Mouse (Mus musculus) liver, embryonic 14.5 days (tissue): ENCODE measurements around the gene Acly. TPM values are rescaled to one million over a fixed set of nuclear protein-coding genes. Genes with fewer than 3 reads are reported as not detected.

Experiments used
- ATAC-seq: fragments of 200-750 bp; cut with Nextera tagmentation; 2 replicates; pipeline ENCODE4 v1.8.0; 2017; ENCODE audit warnings: moderate number of reproducible peaks, mild to moderate bottlenecking, moderate library complexity; ENCODE audit not compliant: insufficient read depth
- DNase-seq, 3 experiments: peaks; one replicate each; pipeline ENCODE4 v3.0.0-alpha.2; 2012 to 2013; ENCODE audit warnings: low read depth in 3 of 3, low spot score in 3 of 3
- H3K27ac ChIP-seq: fragments of 300-500 bp; sonication (generic); 2 replicates; pipeline ENCODE4 v1.5.1; 2014; ENCODE audit warnings: moderate library complexity, mild to moderate bottlenecking, control low read depth, inconsistent platforms
- H3K27me3 ChIP-seq: fragments of 300-500 bp; sonication (generic); 2 replicates; pipeline ENCODE4 v1.6.1; 2014; ENCODE audit warnings: mild to moderate bottlenecking, low read length, moderate library complexity; ENCODE audit not compliant: control insufficient read depth, insufficient read depth
- H3K36me3 ChIP-seq: fragments of 300-500 bp; sonication (generic); replicated peaks from 2 replicates; pipeline ENCODE4 v1.6.1; 2014; ENCODE audit warnings: low read depth; ENCODE audit not compliant: control insufficient read depth, insufficient read depth
- H3K4me1 ChIP-seq, 2 experiments: fragments of 200-500 bp in 1 of 2; fragments of 300-500 bp in 1 of 2; sonication (generic) in 1 of 2; replicated peaks; 2 replicates each; pipeline ENCODE4 v1.6.1; 2012 to 2014; ENCODE audit warnings: antibody characterized with exemption in 1 of 2, inconsistent platforms in 1 of 2, low read length in 1 of 2; ENCODE audit not compliant: control insufficient read depth in 2 of 2, insufficient read depth in 2 of 2
- H3K4me2 ChIP-seq: fragments of 300-500 bp; sonication (generic); 2 replicates; pipeline ENCODE4 v1.6.1; 2014; ENCODE audit warnings: low read depth, mild to moderate bottlenecking, control low read depth, moderate library complexity
- H3K4me3 ChIP-seq, 2 experiments: fragments of 200-500 bp in 1 of 2; fragments of 300-500 bp in 1 of 2; sonication (generic) in 1 of 2; 2 replicates each; pipeline ENCODE4 v1.5.1; 2012 to 2014; ENCODE audit warnings: low read depth in 2 of 2, low read length in 2 of 2, mild to moderate bottlenecking in 2 of 2, control low read depth in 1 of 2, inconsistent platforms in 1 of 2, moderate library complexity in 1 of 2; ENCODE audit not compliant: insufficient read depth in 1 of 2
- H3K9ac ChIP-seq: fragments of 300-500 bp; sonication (generic); replicated peaks from 2 replicates; pipeline ENCODE4 v1.6.1; 2014; ENCODE audit warnings: mild to moderate bottlenecking, control low read depth, moderate library complexity
- H3K9me3 ChIP-seq: fragments of 300-500 bp; sonication (generic); 2 replicates; pipeline ENCODE4 v1.6.1; 2016; ENCODE audit warnings: low read length, mixed read lengths; ENCODE audit not compliant: control insufficient read depth
- CTCF ChIP-seq: IDR thresholded peaks from 2 replicates; pipeline ENCODE4 v1.5.1; 2016; ENCODE audit warnings: antibody characterized with exemption, low read depth, control low read depth
- EP300 ChIP-seq: IDR thresholded peaks from 2 replicates; pipeline ENCODE4 v1.6.1; 2016; ENCODE audit warnings: antibody characterized with exemption, low read depth
- WGBS: fragments of 180-500 bp; shearing (Covaris S2); extraction: QIAGEN DNeasy Blood & Tissue Kit; methylation state at CpG from one replicate; pipeline ENCODE4 v1.1.7; 2014; ENCODE audit not compliant: insufficient replicate concordance; 5-methylcytosine and 5-hydroxymethylcytosine counted together
- polyA plus RNA-seq, 2 experiments: library from polyadenylated mRNA; depleted of rRNA in 1 of 2; stranded (reverse) in 1 of 2; unstranded in 1 of 2; fragments of >200 nt; fragmentation: Nextera tagmentation in 1 of 2; extraction: Ambion mirVana in 1 of 2; gene quantifications; 2 replicates each; pipeline versions ENCODE4 v1.2.1 to v1.2.3; 2012 to 2014

Gene Acly
- polyA plus RNA-seq, 2 experiments, result 45.9 to 68.2 TPM

DNA sequence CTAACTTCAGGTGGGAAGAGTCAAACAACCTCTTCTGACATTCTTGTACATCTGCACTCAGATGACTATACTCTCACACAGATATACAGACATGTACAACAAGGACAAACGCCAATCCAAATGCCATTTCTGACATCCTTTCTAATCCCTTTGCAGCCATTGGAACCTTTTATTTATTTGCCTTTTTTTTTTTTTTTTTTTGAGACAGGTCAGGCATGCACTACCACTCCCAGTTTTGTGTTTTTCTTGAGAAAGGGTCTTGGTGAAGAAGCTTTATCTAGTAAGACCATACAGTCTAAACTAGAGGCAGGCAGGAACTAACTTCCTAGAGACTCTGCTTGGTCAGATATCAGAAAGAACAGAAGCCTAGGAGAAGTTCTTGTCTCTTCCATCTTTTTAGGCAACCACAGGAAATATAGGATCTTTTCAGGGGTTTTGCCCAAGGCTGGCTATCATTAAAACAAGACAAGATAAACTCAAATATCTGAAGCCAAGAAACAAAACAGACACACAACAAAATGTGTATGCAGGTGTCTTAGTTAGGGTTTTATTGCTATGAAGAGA lies 62.5 kb downstream of the Acly start:
- H3K9ac ChIP-seq, result 0 out of 2 replicates have a peak overlapping the region, but pooled peaks have one; percentile 9
- DNase-seq (no peak), ATAC-seq (peak; percentile 61; the same call in 1 of the 2 replicates)
- H3K4me2 ChIP-seq, result no peak overlapping the region
- 54% methylated on average over 1 of the region's 1 CpGs for WGBS
- no peak for TF ChIP-seq CTCF
- peaks cover 6 to 8% of the 10 kb centered on the region in 2 experiments; a peak in 2 of 4 replicates for H3K4me1 ChIP-seq
- H3K9me3 ChIP-seq, result no peaks in the 10 kb centered on the region
- no peaks in the 10 kb centered on the region for H3K27me3 ChIP-seq
- no peak overlapping the region for H3K4me3 ChIP-seq
- H3K36me3 ChIP-seq, result peaks cover 15% of the 10 kb centered on the region
- H3K27ac ChIP-seq, result no peak overlapping the region

DNA sequence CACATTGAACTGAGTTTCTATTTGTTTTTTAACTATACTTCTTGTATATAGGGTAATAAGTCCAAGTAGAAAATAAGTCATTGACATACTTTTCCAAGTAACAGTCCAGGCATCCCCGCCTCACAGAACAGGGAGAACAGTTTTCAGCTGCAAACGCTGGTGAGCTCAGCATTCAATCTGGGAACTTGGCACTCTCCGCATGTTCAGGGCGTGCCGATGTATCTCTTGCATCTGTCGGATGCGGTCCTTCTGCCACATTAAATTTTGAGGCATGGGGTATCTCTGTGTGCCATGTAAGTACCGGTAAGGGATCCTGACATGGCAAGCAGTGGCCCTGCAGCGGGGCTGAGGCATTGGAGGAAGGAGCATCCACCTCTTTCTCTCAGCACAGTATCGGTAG lies 65.1 kb downstream of the Acly start:
- Histone ChIP-seq H3K9ac (no peak overlapping the region), H3K4me3 (no peak overlapping the region), H3K4me1 (peaks cover 6 to 7% of the 10 kb centered on the region in 2 experiments; a peak in 2 of 4 replicates), H3K4me2 (no peak overlapping the region), H3K9me3 (no peaks in the 10 kb centered on the region), H3K27ac (no peak overlapping the region), H3K36me3 (peaks cover 17% of the 10 kb centered on the region), H3K27me3 (no peaks in the 10 kb centered on the region)
- DNase-seq (no peak), ATAC-seq (no peak)
- 83% methylated on average over 10 of the region's 10 CpGs for WGBS
- TF ChIP-seq EP300 (no peak), CTCF (no peak)

DNA sequence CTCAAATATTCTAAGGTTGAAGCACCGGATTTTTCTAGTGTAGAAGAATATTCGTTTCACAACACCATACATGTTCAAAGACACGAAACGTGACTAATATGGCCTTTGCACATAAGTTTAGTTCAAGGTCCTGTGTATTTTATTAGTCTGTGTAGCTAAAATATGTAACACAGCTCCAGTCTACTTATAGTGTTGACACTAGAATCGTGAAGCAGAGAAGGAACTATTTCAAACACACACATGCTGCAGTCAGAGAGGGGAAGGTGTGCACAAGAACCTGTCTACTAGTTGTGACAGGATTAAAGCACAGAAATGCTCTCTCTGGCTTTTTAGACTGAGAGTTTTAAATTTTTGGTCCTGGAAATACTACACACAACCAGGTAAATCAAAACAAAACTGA lies 70.1 kb downstream of the Acly start:
- TF ChIP-seq CTCF (no peak), EP300 (no peak)
- H3K27me3 ChIP-seq, result no peaks in the 10 kb centered on the region
- H3K4me2 ChIP-seq, result no peak overlapping the region
- no peaks in the 10 kb centered on the region for H3K9me3 ChIP-seq
- H3K4me3 ChIP-seq, result no peak overlapping the region
- peaks cover 12% of the 10 kb centered on the region for H3K36me3 ChIP-seq
- H3K27ac ChIP-seq, result no peak overlapping the region
- 78% methylated on average over 5 of the region's 5 CpGs for WGBS
- no peak overlapping the region for H3K9ac ChIP-seq
- H3K4me1 ChIP-seq, result no peaks in the 10 kb centered on the region
- DNase-seq, result no peak
- ATAC-seq, result no peak

DNA sequence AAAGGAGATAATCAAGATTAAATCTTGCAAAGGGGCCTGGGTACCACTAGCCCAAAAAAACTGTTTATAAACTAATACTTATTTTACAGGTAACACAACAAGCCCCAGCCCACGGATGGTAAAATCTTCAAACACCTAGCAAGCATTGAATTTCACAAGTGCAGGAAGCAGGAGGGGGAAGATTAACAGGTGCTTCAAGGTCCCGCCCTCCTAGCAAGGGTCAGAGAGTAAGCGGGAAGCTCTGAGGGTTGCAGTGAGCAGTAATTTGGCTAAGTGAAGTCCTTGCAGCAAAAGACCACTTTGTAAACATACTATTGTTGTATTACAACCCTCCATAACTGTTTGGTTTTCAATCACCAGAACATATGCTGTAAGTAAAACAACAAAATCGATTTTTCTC lies 70.6 kb downstream of the Acly start:
- Histone ChIP-seq H3K4me1 (no peaks in the 10 kb centered on the region), H3K9me3 (no peaks in the 10 kb centered on the region), H3K4me3 (no peak overlapping the region), H3K27ac (no peak overlapping the region), H3K4me2 (no peak overlapping the region), H3K27me3 (no peaks in the 10 kb centered on the region), H3K9ac (no peak overlapping the region), H3K36me3 (peaks cover 8% of the 10 kb centered on the region)
- no peak for TF ChIP-seq CTCF
- no peak for TF ChIP-seq EP300
- DNase-seq (no peak), ATAC-seq (no peak)
- WGBS, result 59% methylated on average over 4 of the region's 4 CpGs

DNA sequence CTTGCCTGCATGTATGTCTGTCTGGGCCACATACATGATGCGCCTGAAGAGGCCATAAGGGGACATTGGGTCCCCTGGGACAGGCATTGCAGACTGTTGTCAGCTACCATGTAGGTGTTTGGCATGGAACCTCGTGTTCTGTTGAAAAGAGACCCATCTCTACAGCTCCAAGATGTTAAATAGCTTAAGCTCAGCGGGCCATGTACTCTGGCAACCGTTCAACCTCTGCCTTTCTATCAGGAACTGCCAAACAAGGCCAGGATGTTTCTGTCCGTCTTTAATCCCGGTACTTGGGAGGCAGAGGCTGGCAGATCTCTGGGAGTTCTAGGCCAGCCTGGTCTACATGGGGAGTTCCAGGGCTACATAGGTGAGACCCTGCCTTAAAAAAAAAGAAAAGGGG lies 85.2 kb downstream of the Acly start:
- DNase-seq, result no peak
- Histone ChIP-seq H3K27ac (no peak overlapping the region), H3K4me1 (peaks cover 0 to 7% of the 10 kb centered on the region in 2 experiments; a peak in 3 of 4 replicates), H3K36me3 (no peaks in the 10 kb centered on the region), H3K4me3 (no peak overlapping the region), H3K9me3 (no peaks in the 10 kb centered on the region), H3K9ac (no peak overlapping the region), H3K4me2 (no peak overlapping the region), H3K27me3 (no peaks in the 10 kb centered on the region)
- WGBS, result 73% methylated on average over 6 of the region's 6 CpGs
- no peak for TF ChIP-seq CTCF
- TF ChIP-seq EP300, result no peak
- ATAC-seq, result no peak
